Mouse (Mus musculus): ENCODE measurements at regions not wholly inside any gene's neighbourhood (a gene's known extent, or its start where the extent isn't known, plus 50 kb on each side); places are given as distances from the start of the nearest gene placed in this dataset.

DNA sequence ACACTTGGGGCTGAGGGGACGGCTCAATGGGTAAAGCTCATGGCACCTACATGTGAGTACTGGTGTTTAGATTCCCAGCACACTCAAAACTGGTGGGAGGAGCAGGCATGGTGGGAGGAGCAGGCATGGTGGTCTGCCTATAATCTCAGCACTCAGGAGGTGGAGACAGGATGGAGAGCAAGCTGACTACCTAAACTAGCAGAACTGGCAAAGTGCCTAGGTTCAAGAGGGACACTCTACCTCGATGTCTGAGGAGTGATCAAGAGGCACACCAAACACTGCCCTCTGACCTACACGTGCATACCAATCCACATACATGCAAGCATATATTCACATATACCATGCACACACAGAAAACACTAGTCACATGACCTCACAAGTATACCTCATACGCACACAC, 150.7 kb upstream of the Klf14 start:
- no peak for DNase-seq

DNA sequence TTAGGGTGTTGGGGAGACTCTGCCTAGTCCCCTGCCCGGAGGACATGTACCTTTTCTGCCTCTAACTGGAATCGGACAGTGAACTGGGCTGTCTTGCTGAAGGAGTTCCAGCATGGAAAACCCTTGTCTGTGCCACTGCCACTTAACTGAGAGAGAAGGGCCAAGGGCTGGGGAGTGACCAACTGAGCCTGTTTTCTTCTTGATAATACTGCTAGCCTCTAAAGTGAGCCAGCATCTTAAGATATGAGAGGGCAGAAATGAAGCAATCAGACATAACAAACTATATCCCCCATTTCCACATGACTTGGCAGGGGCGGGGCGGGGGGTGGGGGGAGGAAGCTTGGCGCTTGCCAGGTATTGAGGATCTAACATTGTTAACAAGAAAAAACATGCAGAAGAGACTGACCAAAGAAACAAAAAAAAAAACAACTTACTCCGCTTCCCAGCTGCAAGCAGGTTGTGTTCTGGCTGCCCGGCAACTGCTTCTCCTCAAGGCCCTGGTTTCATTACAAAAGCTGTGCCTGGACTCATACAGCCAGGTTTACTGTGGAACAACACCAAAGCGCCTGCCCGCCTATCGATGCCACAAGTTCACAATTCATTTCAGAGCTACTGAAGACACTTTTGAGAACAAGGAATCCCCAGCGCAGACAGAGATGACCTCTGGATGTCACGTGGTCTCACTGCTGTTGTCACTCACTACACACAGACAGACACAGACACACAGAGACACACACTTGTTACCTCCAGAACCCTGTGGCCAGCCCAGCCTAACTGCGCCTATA, 153.6 kb upstream of the Klf14 start:
- DNase-seq, result no peak

DNA sequence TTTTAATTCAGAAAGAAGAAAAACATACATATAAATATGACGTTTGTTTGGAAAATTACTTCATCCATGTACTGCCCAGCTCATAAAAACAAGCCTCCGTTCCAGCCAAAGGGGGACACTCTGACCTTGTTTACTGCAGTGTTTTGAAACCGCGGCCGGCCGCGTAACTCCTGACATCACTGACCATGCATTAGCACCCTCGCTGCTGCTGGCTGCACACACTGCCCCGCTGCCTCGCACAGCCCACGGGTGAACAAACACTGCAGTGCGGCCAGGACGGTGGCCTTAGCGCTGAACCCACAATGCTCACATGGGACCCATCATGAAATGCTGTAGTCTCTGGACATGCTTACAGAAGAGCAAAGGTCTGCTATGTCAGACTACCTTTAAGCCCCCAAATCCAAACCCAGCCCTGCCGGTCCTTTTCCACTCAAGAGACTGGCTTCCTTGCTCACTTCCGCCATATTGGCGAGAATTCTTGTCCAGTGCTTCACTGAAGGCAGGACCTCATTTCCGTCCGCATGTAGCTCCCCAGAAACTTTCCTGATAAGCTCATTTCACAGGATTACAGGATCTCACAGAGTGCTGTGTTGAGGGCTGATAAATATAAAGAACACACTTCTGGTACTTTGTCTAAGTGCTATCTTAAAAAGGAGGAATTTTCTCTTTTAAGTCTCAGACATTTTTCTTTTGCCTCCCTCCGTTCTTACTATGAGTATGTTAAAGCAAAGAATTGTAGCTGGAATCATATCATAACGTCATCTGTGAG, 154.9 kb upstream of the Klf14 start:
- no peak for DNase-seq

DNA sequence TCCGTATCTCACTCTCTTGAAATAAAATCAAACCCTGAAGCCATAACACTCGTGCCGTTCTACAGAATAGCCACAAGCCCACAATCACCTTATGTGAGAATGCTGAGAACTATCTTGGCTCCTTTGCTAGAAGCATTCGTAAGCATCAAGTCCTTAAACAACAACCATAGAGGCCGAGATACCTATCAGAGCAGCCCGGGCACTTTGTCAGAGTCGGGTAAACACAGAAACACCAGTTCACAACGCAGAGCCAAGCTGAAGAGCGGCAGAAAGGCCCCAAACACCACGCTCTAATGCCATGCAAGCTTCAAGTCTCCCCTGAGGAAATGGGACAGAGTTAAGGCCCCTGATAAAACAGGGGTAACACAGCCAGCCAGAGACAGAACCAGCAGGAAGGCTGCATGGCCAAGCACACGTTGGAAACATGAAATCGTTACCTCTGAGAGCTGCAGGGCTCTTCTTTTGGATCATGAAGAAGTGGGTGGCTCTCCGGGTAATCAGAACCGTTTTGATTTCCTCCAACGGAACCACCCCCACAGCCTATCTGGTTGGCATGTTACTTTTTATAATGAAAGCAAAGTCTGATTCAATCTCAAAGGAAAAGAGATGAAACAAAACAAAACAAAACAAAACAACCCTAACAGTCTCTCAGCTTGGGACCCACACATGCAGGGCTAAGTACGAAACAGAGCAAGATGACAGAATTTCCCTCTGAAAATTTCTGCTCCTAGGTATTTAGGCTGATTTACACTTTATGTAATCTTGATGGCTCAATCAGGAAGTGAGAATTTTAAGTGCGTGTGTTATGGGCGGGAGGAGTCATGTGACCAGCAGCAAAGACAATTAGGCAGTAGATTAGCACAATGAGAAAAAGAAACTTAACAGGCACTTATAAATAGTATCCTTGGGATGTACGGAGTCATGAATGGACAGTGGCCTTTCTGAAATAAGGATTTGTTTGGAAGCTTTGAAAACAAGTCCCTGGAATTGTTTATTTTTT, 155.8 kb upstream of the Klf14 start:
- no peak for DNase-seq

DNA sequence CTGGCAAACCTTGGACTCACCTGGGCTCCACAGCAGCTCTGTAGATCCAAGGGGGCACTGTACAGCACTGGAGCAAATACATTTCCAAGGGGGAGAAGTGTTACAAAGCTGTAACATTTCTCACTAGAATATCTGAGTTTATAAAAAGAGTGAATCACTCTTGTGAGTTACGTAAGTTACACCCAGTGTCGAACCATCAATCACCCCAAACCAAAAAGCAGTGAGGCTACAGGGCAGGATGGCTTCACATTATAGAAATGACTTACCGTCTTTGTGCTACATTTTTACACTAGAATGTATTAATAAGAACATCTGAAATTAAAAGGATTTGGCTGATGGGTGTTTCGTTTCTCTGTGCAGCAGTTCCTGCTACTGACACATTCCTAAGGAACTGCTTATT, 156.7 kb upstream of the Klf14 start:
- DNase-seq, result no peak

DNA sequence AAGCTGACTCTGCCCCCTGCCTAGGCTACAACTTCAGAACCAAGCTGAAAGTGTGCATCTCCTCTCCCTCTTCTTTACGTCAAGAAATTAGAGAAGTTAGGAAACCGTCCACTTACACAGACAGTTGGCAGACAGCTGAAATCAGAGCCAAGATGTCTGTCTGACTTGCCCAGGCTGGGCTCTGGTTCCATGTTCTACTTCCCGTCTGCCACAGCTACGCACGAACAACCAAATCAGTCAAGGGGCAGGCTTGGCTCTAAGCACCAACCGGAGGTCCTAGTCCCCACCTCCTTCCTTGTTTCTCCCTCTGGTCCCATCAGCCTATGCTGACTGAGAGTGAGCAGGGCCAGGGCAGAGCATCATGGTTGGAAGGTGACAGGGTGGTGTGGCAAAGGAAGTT, 157.5 kb upstream of the Klf14 start:
- no peak for DNase-seq

DNA sequence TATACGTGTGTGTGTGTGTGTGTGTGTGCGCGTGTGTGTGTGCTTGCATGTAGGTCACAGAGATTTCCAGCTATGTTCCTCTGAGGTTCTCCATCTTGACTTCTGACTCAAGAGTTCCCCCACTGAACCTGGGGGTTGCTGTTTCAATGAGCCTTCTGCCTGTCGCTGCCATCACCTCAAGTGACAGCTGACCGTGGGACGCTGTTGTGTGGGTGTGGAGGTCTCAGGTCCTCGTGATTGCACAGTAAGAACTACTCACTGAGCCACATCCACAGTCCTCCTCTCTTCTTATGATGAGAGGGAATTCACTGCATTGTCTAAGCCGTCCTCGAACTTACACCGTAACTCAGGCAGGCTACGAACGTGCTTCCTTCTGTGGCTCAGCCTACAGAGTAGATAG, 158.8 kb upstream of the Klf14 start:
- DNase-seq, result no peak

DNA sequence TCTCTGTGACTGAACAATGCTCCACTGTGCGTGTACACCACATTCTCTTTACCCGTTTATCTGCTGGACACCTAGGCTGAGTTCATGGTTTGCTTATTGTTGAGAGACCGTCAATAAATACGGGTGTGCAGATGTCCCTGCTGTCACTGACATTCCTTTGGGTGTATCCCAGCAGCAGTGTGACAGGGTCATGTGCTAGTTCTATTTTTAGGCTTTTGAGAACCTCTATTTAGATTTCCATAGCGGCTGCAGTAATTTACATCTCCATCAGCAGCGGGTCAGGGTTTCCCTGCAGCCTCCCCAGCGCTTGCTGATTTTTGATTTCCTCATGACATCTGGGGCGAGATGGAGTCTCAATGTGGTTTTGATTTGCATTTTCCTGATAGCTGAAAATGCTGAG, 162.1 kb upstream of the Klf14 start:
- no peak for DNase-seq

DNA sequence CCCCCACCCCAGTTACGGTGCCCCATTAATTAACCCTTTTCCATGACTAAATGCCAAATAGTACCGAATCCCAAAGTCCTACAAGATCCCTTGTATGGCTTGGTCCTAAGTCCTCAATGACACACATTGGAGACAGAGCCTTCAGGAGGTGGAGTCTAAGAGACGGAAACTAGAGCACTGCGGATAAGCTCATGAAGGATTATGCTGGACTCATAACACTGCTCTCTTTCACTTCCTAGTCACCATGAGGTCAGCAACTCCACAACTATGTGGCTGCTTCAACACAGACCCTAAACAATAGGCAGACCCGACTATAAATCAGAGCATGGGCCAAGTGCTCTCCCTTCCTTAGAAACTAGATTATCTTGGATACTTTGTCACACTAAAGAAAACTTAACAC, 164.0 kb upstream of the Klf14 start:
- no peak for DNase-seq

DNA sequence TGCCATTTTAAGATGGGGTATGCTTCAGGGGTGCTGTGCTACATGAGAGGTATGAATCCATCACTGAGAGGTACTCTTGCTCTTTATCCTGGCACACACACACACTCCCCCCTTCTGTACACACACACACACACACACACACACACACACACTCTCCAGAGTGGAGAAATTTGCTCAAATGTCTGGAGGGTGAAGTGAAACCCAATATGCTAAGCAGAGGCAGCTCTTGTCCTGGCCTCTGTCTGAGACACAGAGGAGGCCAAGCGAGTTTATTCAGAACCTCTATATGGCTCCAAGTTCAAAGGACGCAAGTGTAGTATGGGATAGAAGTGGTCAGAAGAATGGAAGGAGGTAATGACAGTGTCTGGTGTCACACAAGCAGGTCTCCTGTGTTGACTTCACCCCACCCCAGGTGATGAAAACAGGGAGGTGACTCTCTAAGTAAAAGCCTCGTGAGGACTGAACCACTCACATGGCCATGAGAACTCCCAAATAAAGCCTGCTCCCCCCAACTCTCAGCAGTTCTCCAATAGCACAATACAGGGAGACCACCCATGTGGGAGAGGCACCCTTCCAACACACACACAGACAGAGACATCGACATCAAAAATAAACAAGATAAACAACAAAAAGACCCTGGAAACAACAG, 164.6 kb upstream of the Klf14 start:
- no peak for DNase-seq

DNA sequence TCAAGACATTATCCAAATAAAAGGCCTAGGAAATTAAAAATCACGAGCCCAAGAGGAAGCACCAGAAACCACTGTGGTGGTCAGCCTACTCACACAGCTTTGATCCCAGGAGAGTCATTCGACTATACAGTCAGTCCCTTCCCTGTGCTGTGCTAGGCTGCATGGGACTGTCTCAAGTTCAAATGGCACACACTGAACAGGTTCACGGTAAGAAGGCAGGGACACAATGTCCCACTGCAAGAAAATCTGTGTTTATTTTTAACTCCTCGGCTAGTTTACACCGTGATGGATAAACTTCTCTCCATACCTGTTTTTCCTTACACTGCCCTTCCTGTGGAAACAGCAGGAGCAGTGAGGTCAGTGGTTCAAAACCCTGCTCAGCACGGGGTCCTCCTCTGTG, 165.2 kb upstream of the Klf14 start:
- no peak for DNase-seq

DNA sequence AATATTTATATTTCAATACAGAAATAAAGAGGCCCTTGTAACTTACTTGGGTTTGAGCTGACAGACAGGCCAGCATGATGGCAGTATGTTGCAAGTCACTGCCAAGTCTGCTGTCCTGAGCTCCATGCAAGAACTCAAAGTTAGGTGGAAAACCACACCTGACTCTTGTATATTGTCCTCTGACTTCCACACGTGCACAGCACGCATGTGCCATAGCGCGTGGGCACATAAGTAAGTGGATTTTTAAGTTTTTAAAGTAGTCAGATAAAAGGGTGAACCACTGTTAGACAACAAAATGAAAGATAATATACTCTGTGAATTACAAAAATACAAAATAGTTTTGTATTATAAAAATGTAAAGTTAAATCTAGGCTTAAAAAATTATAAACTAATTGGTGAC, 166.0 kb upstream of the Klf14 start:
- no peak for DNase-seq

DNA sequence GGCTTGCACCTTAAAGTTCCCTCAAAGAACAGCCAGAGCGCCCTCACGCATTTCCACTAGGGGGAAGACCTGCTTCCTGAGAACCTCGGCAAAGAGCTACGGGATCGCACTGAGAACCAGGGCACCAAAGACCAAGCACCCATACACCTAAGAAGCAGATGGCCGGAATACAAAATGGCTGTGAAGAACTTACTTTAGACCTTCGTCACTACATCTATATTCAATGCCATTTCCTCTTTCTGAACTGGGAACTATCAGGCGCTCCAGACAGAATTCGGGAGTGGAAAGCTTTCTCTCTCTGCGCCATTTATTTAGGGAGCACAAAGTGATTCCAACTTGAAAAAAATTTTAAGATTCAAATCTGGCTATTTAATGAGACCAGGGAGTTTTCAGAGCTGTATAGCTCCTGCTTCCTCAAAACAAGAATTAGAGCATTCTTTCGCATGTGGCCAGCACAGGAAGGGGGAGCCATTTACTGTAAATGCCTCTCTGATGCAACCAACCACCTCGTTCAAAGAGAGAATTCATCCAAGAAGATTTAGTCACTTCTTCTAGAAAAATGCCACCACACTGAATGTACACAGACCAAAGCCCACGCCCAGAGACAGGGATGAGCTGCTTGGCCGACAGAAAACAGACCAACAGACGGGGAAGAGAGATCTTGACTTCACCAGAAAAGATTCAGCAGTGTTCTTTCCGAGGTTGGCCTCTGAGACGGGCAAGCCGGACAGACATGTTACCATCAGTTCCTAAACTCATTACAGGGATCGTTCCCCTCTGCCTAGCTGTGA, 166.6 kb upstream of the Klf14 start:
- DNase-seq, result peak; percentile 33 to 39

DNA sequence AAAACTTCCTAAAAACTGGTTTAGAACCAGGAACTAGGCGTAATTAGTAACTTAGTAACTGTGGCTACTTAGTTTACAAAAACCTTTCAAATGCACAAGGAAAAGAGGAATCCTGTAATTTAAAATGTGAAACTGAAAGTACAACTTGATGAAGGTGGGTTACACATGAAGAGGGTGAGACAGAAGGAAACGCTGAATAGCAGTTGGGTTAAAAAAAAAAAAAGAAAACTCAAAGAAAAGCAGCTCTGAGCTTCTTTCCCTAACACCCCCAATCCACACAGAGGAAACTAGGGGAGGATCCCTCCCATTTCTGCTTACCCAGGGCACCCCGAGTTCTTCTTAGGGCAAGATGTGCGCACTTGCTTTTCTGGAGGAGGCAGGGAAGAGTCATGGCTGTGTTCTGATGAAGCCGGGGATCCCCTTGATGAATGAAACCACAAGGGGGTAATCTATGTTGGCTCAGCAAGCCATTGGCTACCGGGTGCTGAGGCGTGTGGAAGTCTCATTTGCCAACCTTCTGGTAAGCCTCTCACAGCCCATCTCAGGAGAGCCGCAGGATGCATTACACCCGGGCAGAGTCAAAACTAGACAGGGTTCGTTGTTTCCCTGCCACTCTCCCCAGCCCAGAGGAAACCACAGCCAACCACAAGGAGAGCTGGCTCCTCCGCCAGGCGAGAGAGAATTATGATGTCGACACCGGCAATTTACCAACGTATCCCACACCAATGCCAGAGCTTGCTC, 167.4 kb upstream of the Klf14 start:
- DNase-seq, result no peak

DNA sequence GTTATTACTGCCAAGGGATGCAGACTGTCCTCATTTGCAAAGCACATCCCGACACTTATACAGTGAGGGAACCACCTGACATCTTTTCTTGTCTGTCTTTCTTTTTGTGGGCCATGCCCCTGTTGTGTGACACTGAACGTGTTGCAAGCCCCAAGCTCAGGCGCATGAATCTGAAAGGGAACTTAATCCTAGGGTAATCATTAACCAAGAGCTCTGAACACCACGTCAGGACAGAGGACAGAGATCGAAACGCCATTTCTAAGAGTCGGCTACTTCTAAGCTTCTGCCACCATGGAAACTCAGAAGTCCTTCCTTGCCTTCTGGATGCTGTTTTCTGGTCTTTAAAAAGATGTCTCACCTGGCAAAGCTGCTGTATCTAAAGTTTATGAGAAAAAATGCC, 170.3 kb upstream of the Klf14 start:
- no peak for DNase-seq

DNA sequence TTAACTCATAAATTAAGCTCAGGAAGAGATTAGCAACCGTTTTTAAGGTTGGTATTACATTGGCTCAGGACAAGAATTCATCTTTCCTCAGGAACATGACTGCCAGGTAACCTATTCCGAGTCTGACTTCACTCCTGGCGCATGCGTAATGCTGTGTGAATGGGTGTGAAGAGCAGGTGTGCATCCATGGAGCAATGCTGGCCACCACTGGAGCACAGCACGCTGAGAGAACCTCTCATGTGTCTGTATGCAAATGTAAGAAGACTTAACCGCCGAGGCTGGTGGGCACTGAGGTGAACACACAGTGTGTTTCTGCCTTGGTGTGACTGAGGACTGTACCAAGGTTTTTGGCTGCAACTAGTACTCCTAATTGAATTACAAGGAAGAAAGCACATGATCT, 171.1 kb upstream of the Klf14 start:
- DNase-seq, result no peak

DNA sequence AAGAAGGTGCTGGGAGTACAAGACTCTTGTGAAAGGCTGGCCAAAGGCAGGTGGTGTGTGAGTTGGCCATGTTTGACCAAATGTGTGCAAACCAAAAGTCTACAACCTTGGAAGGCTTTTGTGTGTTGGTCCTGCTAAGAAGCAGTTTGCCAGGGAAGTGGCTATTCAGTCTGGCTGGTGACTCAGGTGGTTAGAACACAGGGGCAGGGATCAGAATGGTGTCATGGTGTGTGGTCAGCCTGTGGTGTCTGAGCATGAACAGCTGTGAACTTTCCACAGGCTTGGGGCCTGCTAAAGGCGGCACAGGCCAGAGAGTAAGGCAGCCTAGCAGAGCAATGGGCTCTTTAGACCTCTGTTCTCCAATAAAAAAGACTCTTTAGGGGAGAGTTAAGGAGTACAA, 171.6 kb upstream of the Klf14 start:
- no peak for DNase-seq

DNA sequence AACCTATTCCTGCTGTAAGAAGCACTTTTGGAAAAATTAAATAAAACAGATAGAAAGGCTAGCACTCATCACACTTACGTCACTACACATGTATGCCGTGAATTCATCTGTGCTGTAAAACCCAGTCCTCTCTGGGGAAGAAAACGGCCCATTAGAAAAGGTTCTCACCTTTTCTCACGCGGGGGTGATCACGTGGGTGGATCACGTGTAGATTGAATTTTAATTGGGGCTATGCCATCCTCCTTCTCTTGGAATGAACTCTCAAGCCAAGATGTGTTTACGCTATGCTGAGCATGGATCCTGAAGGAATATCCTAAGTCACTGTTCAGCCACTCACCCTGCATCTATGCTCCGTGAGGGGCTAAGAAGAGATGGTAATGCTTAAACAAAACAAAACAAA, 172.8 kb upstream of the Klf14 start:
- DNase-seq, result no peak

DNA sequence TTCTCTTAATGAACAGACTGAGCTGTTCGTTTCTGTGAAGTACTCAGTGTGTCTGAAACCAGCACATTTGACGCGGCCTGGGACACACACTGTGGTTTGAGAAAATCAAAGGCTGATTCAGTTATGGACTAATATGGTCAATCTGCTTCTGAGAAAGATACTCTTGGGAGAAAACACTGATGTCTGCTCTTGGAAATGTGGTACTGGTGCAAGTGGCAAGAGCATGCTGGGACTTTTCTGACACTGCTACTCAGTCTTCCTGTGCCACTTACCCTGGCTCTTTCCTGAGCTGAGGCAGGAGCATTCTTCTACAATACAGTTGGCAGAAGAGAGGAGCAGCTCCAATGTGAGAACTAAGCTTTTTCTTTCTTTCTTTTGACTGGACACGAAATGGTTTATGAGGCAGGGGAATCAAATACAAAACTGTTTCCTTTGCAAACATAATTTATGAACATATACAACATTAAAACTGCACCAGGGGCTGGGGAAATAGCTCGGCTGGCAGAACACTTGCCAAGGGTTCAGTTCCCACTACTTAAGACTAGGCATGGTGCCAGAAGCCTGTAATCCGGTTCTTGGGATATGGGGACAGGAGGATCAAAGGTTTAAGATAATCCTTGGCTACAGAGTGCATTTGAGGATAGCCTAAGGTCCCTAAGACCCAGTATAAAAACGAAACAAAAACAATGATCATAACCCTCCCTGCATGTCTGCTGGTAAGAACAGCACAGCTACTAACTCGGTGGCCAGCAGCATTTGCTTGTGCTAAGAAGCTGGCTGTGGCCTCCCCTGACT, 173.7 kb upstream of the Klf14 start:
- no peak for DNase-seq
